Mouse (Mus musculus): ENCODE data around the gene Miga1.
A peak's percentile ranks its signal among the peaks of the same experiment; 100 is the strongest.
"Not testable (repeated sequence)": the region's sequence is repeated elsewhere in the genome, so short reads cannot be mapped to it uniquely, and the experiment has no call there.

The Miga1 gene

GRCm38 (mm10) chr3:152321765-152322547, 18.3 kb downstream of the Miga1 start:
- ATAC-seq (ENCODE audit: low TSS enrichment) = no peak

- ATAC-seq (ENCODE audit: low TSS enrichment) = no peak
These were observed 19.1 kb downstream of the Miga1 start for GRCm38 (mm10) chr3:152320972-152321645.

GRCm38 (mm10) chr3:152316447-152317173, 23.6 kb downstream of the Miga1 start:
- ATAC-seq (ENCODE audit: low TSS enrichment) = not testable (repeated sequence)

GRCm38 (mm10) chr3:152315613-152316012, 24.6 kb downstream of the Miga1 start:
- peak; percentile 91 for ATAC-seq (ENCODE audit: low TSS enrichment)

- ATAC-seq (ENCODE audit: low TSS enrichment) = not testable (repeated sequence)
These were observed 25.5 kb downstream of the Miga1 start for GRCm38 (mm10) chr3:152314666-152315065.

GRCm38 (mm10) chr3:152309250-152309645, 31.0 kb downstream of the Miga1 start:
- no peak for ATAC-seq (ENCODE audit: low TSS enrichment)

- ATAC-seq (ENCODE audit: low TSS enrichment) = no peak
These were observed 31.5 kb downstream of the Miga1 start for GRCm38 (mm10) chr3:152308485-152309249.

- ATAC-seq (ENCODE audit: low TSS enrichment) = no peak
These were observed 34.2 kb downstream of the Miga1 start for GRCm38 (mm10) chr3:152305971-152306370.

- ATAC-seq (ENCODE audit: low TSS enrichment) = no peak
These were observed 35.1 kb downstream of the Miga1 start for GRCm38 (mm10) chr3:152305080-152305479.

GRCm38 (mm10) chr3:152304093-152304815, 36.0 kb downstream of the Miga1 start:
- peak; percentile 88 for ATAC-seq (ENCODE audit: low TSS enrichment)

GRCm38 (mm10) chr3:152302991-152303390, 37.2 kb downstream of the Miga1 start:
- no peak for ATAC-seq (ENCODE audit: low TSS enrichment)

- no peak for ATAC-seq (ENCODE audit: low TSS enrichment)
These were observed 39.5 kb downstream of the Miga1 start for GRCm38 (mm10) chr3:152300376-152301337.

- ATAC-seq (ENCODE audit: low TSS enrichment) = no peak
These were observed 44.3 kb downstream of the Miga1 start for GRCm38 (mm10) chr3:152295896-152296295.

- ATAC-seq (ENCODE audit: low TSS enrichment) = no peak
These were observed 45.8 kb downstream of the Miga1 start for GRCm38 (mm10) chr3:152294400-152294799.

GRCm38 (mm10) chr3:152293530-152294181, 46.6 kb downstream of the Miga1 start:
- no peak for ATAC-seq (ENCODE audit: low TSS enrichment)

- ATAC-seq (ENCODE audit: low TSS enrichment) = no peak
These were observed 48.3 kb downstream of the Miga1 start for GRCm38 (mm10) chr3:152291895-152292294.

GRCm38 (mm10) chr3:152290175-152290798, 49.9 kb downstream of the Miga1 start:
- ATAC-seq (ENCODE audit: low TSS enrichment) = peak; percentile 52

- no peak for ATAC-seq (ENCODE audit: low TSS enrichment)
These were observed 51.5 kb downstream of the Miga1 start for GRCm38 (mm10) chr3:152288740-152289139.

GRCm38 (mm10) chr3:152288276-152288675, 51.9 kb downstream of the Miga1 start:
- no peak for ATAC-seq (ENCODE audit: low TSS enrichment)

Measured in frontal cortex, adult (tissue).